9 mouse cellular contexts compared by ENCODE assay signal in genomic region chr5:90785659-90786588, GRCm38 (mm10). TPM values are rescaled to one million over a fixed set of nuclear protein-coding genes. Genes with fewer than 3 reads are reported as not detected.
DNase-seq lines count a peak whose midpoint lies in the region; ATAC-seq lines count a peak whose summit lies in the region.
"Had no signal": no experiment of that assay in that cellular context is flagged by ENCODE, and none has a peak within 500 bp of the region (broad histone marks: within the 10 kb centered on the region; RNA-seq: fewer than 3 reads in every experiment).

Gene Cxcl3, plus strand, starts transcription at chr5:90786103.

- no peaks in the 10 kb centered on the region for H3K27me3 ChIP-seq in heart, embryonic 10.5 days (ENCODE audit: insufficient read depth, poor library complexity, severe bottlenecking)
- H3K27me3 ChIP-seq in limb, embryonic 11.5 days (ENCODE audit: control insufficient read depth, insufficient read depth, low read length) = no peaks in the 10 kb centered on the region
- H3K27me3 ChIP-seq in midbrain, embryonic 10.5 days (ENCODE audit: low read depth, poor library complexity, severe bottlenecking) = peaks cover 7% of the 10 kb centered on the region

- peak; percentile 44 to 46; a peak in 3 of 4 replicates for ATAC-seq in hematopoietic stem cell, adult 5-6 weeks (replicated peaks in 1 of 2; ENCODE audit: insufficient read depth in 1 of 2, low FRiP score in 2 of 2, low TSS enrichment in 1 of 2, low read depth in 1 of 2, poor library complexity in 2 of 2, severe bottlenecking in 2 of 2)
- ATAC-seq in limb, embryonic 11.5 days (ENCODE audit: insufficient number of reproducible peaks, low FRiP score, low TSS enrichment, low read depth) = peak; percentile 69

- H3K4me2 ChIP-seq in limb, embryonic 11.5 days (ENCODE audit: low read depth, severe bottlenecking) = peak within 1 kb of the TSS; percentile 79

- H3K4me3 ChIP-seq in heart, embryonic 10.5 days = peak within 1 kb of the TSS; percentile 60
- peak within 1 kb of the TSS; percentile 24; the same call in 1 of the 2 replicates for H3K4me3 ChIP-seq in limb, embryonic 11.5 days (ENCODE audit: low read depth, low read length)
- H3K4me3 ChIP-seq in midbrain, embryonic 10.5 days = peak within 1 kb of the TSS; percentile 53
- H3K4me3 ChIP-seq: myocyte had no signal

- no peaks in the 10 kb centered on the region for H3K36me3 ChIP-seq in heart, embryonic 10.5 days
- no peaks in the 10 kb centered on the region for H3K36me3 ChIP-seq in limb, embryonic 11.5 days (ENCODE audit: control insufficient read depth, insufficient read depth, low read length)
- H3K36me3 ChIP-seq in midbrain, embryonic 10.5 days = no peaks in the 10 kb centered on the region

- DNase-seq in heart, embryonic 10.5 days (ENCODE audit: low spot score) = no peak
- DNase-seq in heart, adult 9 months (ENCODE audit: low spot score in 2 of 2) = no peak
- peak; percentile 39 to 43 for DNase-seq in cerebellum, postnatal 25 days
- peak; percentile 67 for DNase-seq in limb, embryonic 11.5 days (ENCODE audit: low spot score)
- DNase-seq in midbrain, embryonic 10.5 days (ENCODE audit: low spot score) = peak; percentile 38
- no peak for DNase-seq in T-cell, adult 2 months (ENCODE audit: low spot score)
- no peak for DNase-seq in left cerebral cortex, adult 8-10 months (ENCODE audit: low spot score in 2 of 2)

- no peak within 1 kb of the TSS for H3K27ac ChIP-seq in heart, embryonic 10.5 days
- H3K27ac ChIP-seq in limb, embryonic 11.5 days (replicated peaks; ENCODE audit: low read depth, low read length) = no peak within 1 kb of the TSS
- H3K27ac ChIP-seq in midbrain, embryonic 10.5 days (replicated peaks) = no peak within 1 kb of the TSS

- peaks cover 6% of the 10 kb centered on the region; the same call in 1 of the 2 replicates for H3K4me1 ChIP-seq in heart, embryonic 10.5 days
- H3K4me1 ChIP-seq in limb, embryonic 11.5 days (ENCODE audit: control insufficient read depth, insufficient read depth, low read length) = peaks cover 8% of the 10 kb centered on the region
- peaks cover 9% of the 10 kb centered on the region for H3K4me1 ChIP-seq in midbrain, embryonic 10.5 days

- 0 out of 2 replicates have a peak within 1 kb of the TSS, but pooled peaks have one; percentile 35 for H3K9ac ChIP-seq in limb, embryonic 11.5 days (ENCODE audit: low read length)

- no peaks in the 10 kb centered on the region for H3K9me3 ChIP-seq in heart, embryonic 10.5 days
- H3K9me3 ChIP-seq in limb, embryonic 11.5 days (ENCODE audit: control insufficient read depth, low read length) = no peaks in the 10 kb centered on the region
- H3K9me3 ChIP-seq in midbrain, embryonic 10.5 days (replicated peaks) = no peaks in the 10 kb centered on the region

- WGBS in heart, embryonic 10.5 days = 17% methylated on average over 26 of the region's 26 CpGs
- 18% methylated on average over 24 of the region's 26 CpGs for WGBS in limb, embryonic 11.5 days
- WGBS in midbrain, embryonic 10.5 days = 15% methylated on average over 26 of the region's 26 CpGs

RNA-seq across cellular contexts. Expression of gene Cxcl3, which starts in this region (rescaled TPM):
- polyA plus RNA-seq in heart, embryonic 10.5 days (2016; fragmentation: Nextera tagmentation; extraction: Ambion mirVana) = 0.13 TPM in 1 of 2 replicates, not detected in the other
- 0.69 TPM in 1 of 2 replicates, not detected in the other for total RNA-seq in hematopoietic stem cell, adult 5-6 weeks (2017)
- 0.29 TPM in 1 of 2 replicates, not detected in the other for polyA plus RNA-seq in limb, embryonic 11.5 days (2014; fragmentation: Nextera tagmentation; extraction: Ambion mirVana)
- polyA plus RNA-seq in midbrain, embryonic 10.5 days (2016; fragmentation: Nextera tagmentation; extraction: Ambion mirVana) = not detected in 2 replicates
- total RNA-seq in left cerebral cortex, adult 8-10 months (2022) = not detected
- polyA plus RNA-seq: myocyte had no signal

Comparison
In these comparisons a context has a peak if more than half of its experiments do, and no peak if none do; other contexts are left out.
1. Peak in ATAC-seq in hematopoietic stem cell, adult 5-6 weeks; RNA of the gene not detected or under 1 TPM.
2. Peak in DNase-seq, ATAC-seq, H3K4me3 ChIP-seq, H3K9ac ChIP-seq and H3K4me2 ChIP-seq in limb, embryonic 11.5 days; RNA of the gene not detected or under 1 TPM.
3. Peak in DNase-seq and H3K4me3 ChIP-seq in midbrain, embryonic 10.5 days; RNA of the gene not detected or under 1 TPM.
4. DNase-seq: peak in cerebellum, postnatal 25 days (2 of 2); none in heart, embryonic 10.5 days (single experiment), heart, adult 9 months (0 of 2), T-cell, adult 2 months (single experiment) and left cerebral cortex, adult 8-10 months (0 of 2).
5. Peak in every context shown above with its lines, with median percentiles within 50 percentile points of each other: H3K4me3 ChIP-seq.